8 mouse cellular contexts compared by ENCODE assay signal in genomic region chr3:95016532-95017056, GRCm38 (mm10). TPM values are rescaled to one million over a fixed set of nuclear protein-coding genes. Genes with fewer than 3 reads are reported as not detected.
DNase-seq lines count a peak whose midpoint lies in the region; ATAC-seq and TF ChIP-seq lines count a peak whose summit lies in the region.

No protein-coding gene starts in this region.

- peaks cover 15% of the 10 kb centered on the region for H3K4me1 ChIP-seq in thymus, adult 2 months (replicated peaks; ENCODE audit: control insufficient read depth, insufficient read depth, low read length)
- H3K4me1 ChIP-seq in liver, embryonic 12.5 days, result peaks cover 39% of the 10 kb centered on the region

- no peak for DNase-seq in gastrocnemius, adult 2 months
- no peak for DNase-seq in gastrocnemius, postnatal 4 days (ENCODE audit: low spot score in 2 of 2)
- no peak for DNase-seq in thymus, adult 2 months
- DNase-seq in thymus, postnatal 14 days, result no peak
- no peak for DNase-seq in ovary, adult 18-20 months (ENCODE audit: low spot score)
- DNase-seq in layer of hippocampus, adult 9-10 months (ENCODE audit: low spot score), result no peak

- no peak for TF ChIP-seq CTCF in gastrocnemius, adult 2 months (IDR thresholded peaks at IDR 0.05)
- TF ChIP-seq CTCF in thymus, adult 2 months (IDR thresholded peaks at IDR 0.05; ENCODE audit: borderline replicate concordance, control insufficient read depth, extremely low read depth, insufficient read depth, low read length, poor library complexity), result no peak

- 7% methylated on average over 21 of the region's 21 CpGs for WGBS in thymus, adult 2 months
- WGBS in liver, embryonic 12.5 days (ENCODE audit: insufficient replicate concordance), result 4% methylated on average over 21 of the region's 21 CpGs

- peak overlapping the region; percentile 97 for H3K4me2 ChIP-seq in liver, embryonic 12.5 days

- H3K27me3 ChIP-seq in thymus, adult 2 months (ENCODE audit: control insufficient read depth, insufficient read depth, low read length), result no peaks in the 10 kb centered on the region
- no peaks in the 10 kb centered on the region for H3K27me3 ChIP-seq in liver, embryonic 12.5 days (replicated peaks)

- H3K27ac ChIP-seq in gastrocnemius, adult 2 months, result peak overlapping the region; percentile 95
- H3K27ac ChIP-seq in thymus, adult 2 months (ENCODE audit: control insufficient read depth, insufficient read depth, low read length), result peak overlapping the region; percentile 95
- H3K27ac ChIP-seq in liver, embryonic 12.5 days, result peak overlapping the region; percentile 97

- no peak for ATAC-seq in liver, embryonic 12.5 days
- no peak for ATAC-seq in granulocyte monocyte progenitor cell, adult 5-6 weeks (replicated peaks; ENCODE audit: poor library complexity, severe bottlenecking)

- no peaks in the 10 kb centered on the region for H3K9me3 ChIP-seq in liver, embryonic 12.5 days (replicated peaks)

- H3K9ac ChIP-seq in liver, embryonic 12.5 days, result peak overlapping the region; percentile 79

- peaks cover 5% of the 10 kb centered on the region for H3K36me3 ChIP-seq in thymus, adult 2 months (ENCODE audit: control insufficient read depth, insufficient read depth, low read length)
- H3K36me3 ChIP-seq in liver, embryonic 12.5 days, result peaks cover 21% of the 10 kb centered on the region

- intact Hi-C loops in gastrocnemius, adult 2 months (cut with DNase I), result no loop called here

- peak overlapping the region; percentile 74 for H3K4me3 ChIP-seq in gastrocnemius, adult 2 months
- peak overlapping the region; percentile 78 for H3K4me3 ChIP-seq in thymus, adult 2 months (ENCODE audit: control insufficient read depth, insufficient read depth, low read length)
- peak overlapping the region; percentile 91 for H3K4me3 ChIP-seq in liver, embryonic 12.5 days

- TF ChIP-seq POLR2A in thymus, adult 2 months (IDR thresholded peaks at IDR 0.05; ENCODE audit: control insufficient read depth, extremely low read depth, insufficient read depth, low read length, poor library complexity), result no peak

RNA-seq across cellular contexts. Expression of gene Zfp687, which starts 1.3 kb away (rescaled TPM):
- total RNA-seq in gastrocnemius, adult 2 months (2021), result 10 to 100 TPM; 10.9 to 11.5 TPM
- total RNA-seq in gastrocnemius, postnatal 4 days (2021), result 10 to 100 TPM; 29.6 to 34.7 TPM
- 57.1 and 61.2 TPM in 2 replicates for polyA plus RNA-seq in thymus, adult 2 months (2012; rRNA removed)
- 12.6 and 14.4 TPM in 2 replicates for polyA plus RNA-seq in liver, embryonic 12.5 days (2016; fragmentation: Nextera tagmentation; extraction: Ambion mirVana)
- total RNA-seq in granulocyte monocyte progenitor cell, adult 5-6 weeks (2014; fragmentation: Nextera tagmentation), result 35.0 and 36.7 TPM in 2 replicates
- total RNA-seq in granulocyte monocyte progenitor cell, adult 5-6 weeks (2017), result 18.4 and 20.6 TPM in 2 replicates

RNA-seq across cellular contexts. Expression of gene Psmd4, which starts 25.8 kb away (rescaled TPM):
- 100 to 1,000 TPM; 164 to 237 TPM for total RNA-seq in gastrocnemius, adult 2 months (2021)
- total RNA-seq in gastrocnemius, postnatal 4 days (2021), result 100 to 1,000 TPM; 175 to 200 TPM
- 212 and 227 TPM in 2 replicates for polyA plus RNA-seq in thymus, adult 2 months (2012; rRNA removed)
- polyA plus RNA-seq in liver, embryonic 12.5 days (2016; fragmentation: Nextera tagmentation; extraction: Ambion mirVana), result 216 and 229 TPM in 2 replicates
- total RNA-seq in granulocyte monocyte progenitor cell, adult 5-6 weeks (2014; fragmentation: Nextera tagmentation), result 112 and 128 TPM in 2 replicates
- 196 and 226 TPM in 2 replicates for total RNA-seq in granulocyte monocyte progenitor cell, adult 5-6 weeks (2017)

RNA-seq across cellular contexts. Expression of gene Pi4kb, which starts 42.1 kb away (rescaled TPM):
- total RNA-seq in gastrocnemius, adult 2 months (2021), result 10 to 100 TPM; 23.4 to 24.0 TPM
- total RNA-seq in gastrocnemius, postnatal 4 days (2021), result 10 to 100 TPM; 47.5 to 49.3 TPM
- polyA plus RNA-seq in thymus, adult 2 months (2012; rRNA removed), result 59.0 and 62.3 TPM in 2 replicates
- 12.6 and 13.1 TPM in 2 replicates for polyA plus RNA-seq in liver, embryonic 12.5 days (2016; fragmentation: Nextera tagmentation; extraction: Ambion mirVana)
- total RNA-seq in granulocyte monocyte progenitor cell, adult 5-6 weeks (2014; fragmentation: Nextera tagmentation), result 21.2 and 31.9 TPM in 2 replicates
- total RNA-seq in granulocyte monocyte progenitor cell, adult 5-6 weeks (2017), result 24.3 and 24.6 TPM in 2 replicates
